In the genomic region with DNA sequence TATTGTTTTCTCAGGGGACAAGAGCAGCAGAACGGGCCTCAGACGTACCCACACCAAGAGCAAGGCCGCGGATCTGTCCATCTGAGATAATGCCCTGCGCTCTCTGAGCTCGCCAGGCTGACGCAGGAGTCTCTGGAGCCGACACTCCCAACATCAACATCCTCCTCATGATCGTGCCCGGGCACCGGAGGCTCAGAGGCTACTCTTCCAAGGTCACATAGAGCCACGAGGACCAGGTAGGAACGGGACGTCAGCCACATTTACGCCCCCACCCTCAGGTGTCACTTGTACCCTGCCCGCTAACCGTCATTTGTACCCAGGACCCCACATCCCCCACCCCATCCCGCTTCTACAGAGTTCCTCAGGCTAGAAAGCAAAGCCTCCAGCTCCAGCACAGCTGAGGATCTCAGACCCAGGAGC, we compare ENCODE assay signal across 8 mouse cellular contexts. TPM values are rescaled to one million over a fixed set of nuclear protein-coding genes. Genes with fewer than 3 reads are reported as not detected.
A peak's percentile ranks its signal among the peaks of the same experiment; 100 is the strongest.
DNase-seq lines count a peak whose midpoint lies in the region; ATAC-seq and TF ChIP-seq lines count a peak whose summit lies in the region.

No protein-coding gene starts in this region.

- no peak for TF ChIP-seq POLR2A in ES-Bruce4 (IDR thresholded peaks at IDR 0.05; ENCODE audit: insufficient read depth, low read length)

- no peak for TF ChIP-seq CTCF in ES-Bruce4 (IDR thresholded peaks at IDR 0.05; ENCODE audit: low read depth, low read length)
- TF ChIP-seq CTCF in kidney, postnatal 0 days (IDR thresholded peaks at IDR 0.05; ENCODE audit: low read depth): no peak
- no peak for TF ChIP-seq CTCF in stomach, postnatal 0 days (IDR thresholded peaks at IDR 0.05; ENCODE audit: low read depth)

- peak; percentile 83 for ATAC-seq in heart, embryonic 12.5 days (ENCODE audit: insufficient number of reproducible peaks, low FRiP score)
- peak; percentile 48 for ATAC-seq in embryonic facial prominence, embryonic 15.5 days (ENCODE audit: insufficient number of reproducible peaks, low FRiP score, low TSS enrichment, low read depth)
- peak; percentile 54 for ATAC-seq in kidney, postnatal 0 days (replicated peaks; ENCODE audit: low FRiP score, low read depth)
- peak; percentile 76 for ATAC-seq in stomach, postnatal 0 days (ENCODE audit: low FRiP score, low TSS enrichment)

- H3K27me3 ChIP-seq in heart, embryonic 12.5 days (replicated peaks): no peaks in the 10 kb centered on the region
- H3K27me3 ChIP-seq in ES-Bruce4 (ENCODE audit: control insufficient read depth, insufficient read depth, low read length, poor library complexity, severe bottlenecking): no peaks in the 10 kb centered on the region
- H3K27me3 ChIP-seq in embryonic facial prominence, embryonic 15.5 days: no peaks in the 10 kb centered on the region
- H3K27me3 ChIP-seq in kidney, postnatal 0 days (ENCODE audit: insufficient read depth, low read length): no peaks in the 10 kb centered on the region
- no peaks in the 10 kb centered on the region for H3K27me3 ChIP-seq in stomach, postnatal 0 days (ENCODE audit: control insufficient read depth, insufficient read depth, low read length)

- peak overlapping the region; percentile 69 for H3K27ac ChIP-seq in heart, embryonic 12.5 days (ENCODE audit: poor library complexity, severe bottlenecking)
- H3K27ac ChIP-seq in ES-Bruce4 (ENCODE audit: insufficient read depth, low read length) (no peak overlapping the region), macrophage (peak overlapping the region; percentile 28; the same call in 1 of the 2 replicates)
- H3K27ac ChIP-seq in embryonic facial prominence, embryonic 15.5 days (replicated peaks): peak overlapping the region; percentile 95
- peak overlapping the region; percentile 76; the same call in 1 of the 2 replicates for H3K27ac ChIP-seq in kidney, postnatal 0 days
- peak overlapping the region; percentile 87 for H3K27ac ChIP-seq in stomach, postnatal 0 days (replicated peaks)

- peak overlapping the region; percentile 87 for H3K9ac ChIP-seq in heart, embryonic 12.5 days
- H3K9ac ChIP-seq in ES-Bruce4 (ENCODE audit: low read depth, poor library complexity, severe bottlenecking): peak overlapping the region; percentile 60
- peak overlapping the region; percentile 90 for H3K9ac ChIP-seq in embryonic facial prominence, embryonic 15.5 days
- H3K9ac ChIP-seq in kidney, postnatal 0 days (ENCODE audit: low read depth, low read length): peak overlapping the region; percentile 81
- H3K9ac ChIP-seq in stomach, postnatal 0 days (ENCODE audit: low read length): peak overlapping the region; percentile 71

- no peak for DNase-seq in heart, postnatal 25 days (ENCODE audit: low spot score)
- peak; percentile 58 for DNase-seq in kidney, postnatal 0 days (ENCODE audit: low spot score)
- peak; percentile 65 for DNase-seq in stomach, postnatal 0 days (ENCODE audit: low spot score)
- no peak for DNase-seq in thymus, postnatal 36 days

- intact Hi-C loops in heart, postnatal 25 days (cut with DNase I): no loop called here

- H3K36me3 ChIP-seq in heart, embryonic 12.5 days: peaks cover 6% of the 10 kb centered on the region; the same call in 1 of the 2 replicates
- H3K36me3 ChIP-seq in ES-Bruce4 (ENCODE audit: control insufficient read depth, insufficient read depth, low read length, poor library complexity, severe bottlenecking): no peaks in the 10 kb centered on the region
- peaks cover 6% of the 10 kb centered on the region; the same call in 1 of the 2 replicates for H3K36me3 ChIP-seq in embryonic facial prominence, embryonic 15.5 days
- H3K36me3 ChIP-seq in kidney, postnatal 0 days (ENCODE audit: insufficient read depth, low read length): peaks cover 4% of the 10 kb centered on the region; the same call in 1 of the 2 replicates
- H3K36me3 ChIP-seq in macrophage (ENCODE audit: inconsistent target): no peaks in the 10 kb centered on the region
- H3K36me3 ChIP-seq in stomach, postnatal 0 days (ENCODE audit: control insufficient read depth, insufficient read depth, low read length): no peaks in the 10 kb centered on the region

- peak overlapping the region; percentile 79 for H3K4me3 ChIP-seq in heart, embryonic 12.5 days
- H3K4me3 ChIP-seq in ES-Bruce4 (ENCODE audit: low read depth, low read length): peak overlapping the region; percentile 93
- H3K4me3 ChIP-seq in embryonic facial prominence, embryonic 15.5 days (replicated peaks): peak overlapping the region; percentile 77
- peak overlapping the region; percentile 66 for H3K4me3 ChIP-seq in kidney, postnatal 0 days (replicated peaks; ENCODE audit: low read depth, low read length)
- H3K4me3 ChIP-seq in macrophage (ENCODE audit: inconsistent target): peak overlapping the region; percentile 83
- peak overlapping the region; percentile 63 for H3K4me3 ChIP-seq in stomach, postnatal 0 days (ENCODE audit: low read depth, low read length)

- peak overlapping the region; percentile 92 for H3K4me2 ChIP-seq in heart, embryonic 12.5 days
- H3K4me2 ChIP-seq in embryonic facial prominence, embryonic 15.5 days (replicated peaks): peak overlapping the region; percentile 93
- H3K4me2 ChIP-seq in kidney, postnatal 0 days (ENCODE audit: low read length): peak overlapping the region; percentile 82
- H3K4me2 ChIP-seq in stomach, postnatal 0 days (replicated peaks; ENCODE audit: low read depth): peak overlapping the region; percentile 98

- no peak for TF ChIP-seq EP300 in ES-Bruce4 (IDR thresholded peaks at IDR 0.05; ENCODE audit: insufficient read depth, low read depth, low read length)
- no peak for TF ChIP-seq EP300 in stomach, postnatal 0 days (optimal IDR thresholded peaks at IDR 0.05)

- 0 out of 2 replicates have a peak, but pooled peaks cover under 1% of the 10 kb centered on the region for H3K9me3 ChIP-seq in heart, embryonic 12.5 days (replicated peaks)
- no peaks in the 10 kb centered on the region for H3K9me3 ChIP-seq in ES-Bruce4 (replicated peaks; ENCODE audit: control insufficient read depth, insufficient read depth, low read length, poor library complexity, severe bottlenecking)
- no peaks in the 10 kb centered on the region for H3K9me3 ChIP-seq in embryonic facial prominence, embryonic 15.5 days (replicated peaks)
- no peaks in the 10 kb centered on the region for H3K9me3 ChIP-seq in kidney, postnatal 0 days (replicated peaks; ENCODE audit: low read length)
- H3K9me3 ChIP-seq in stomach, postnatal 0 days (ENCODE audit: control insufficient read depth, low read length): no peaks in the 10 kb centered on the region

- peaks cover 17% of the 10 kb centered on the region; the same call in 1 of the 2 replicates for H3K79me2 ChIP-seq in macrophage (ENCODE audit: inconsistent target)

- peaks cover 30% of the 10 kb centered on the region for H3K4me1 ChIP-seq in heart, embryonic 12.5 days (replicated peaks)
- no peaks in the 10 kb centered on the region for H3K4me1 ChIP-seq in ES-Bruce4 (ENCODE audit: control insufficient read depth, insufficient read depth, low read length)
- H3K4me1 ChIP-seq in embryonic facial prominence, embryonic 15.5 days: peaks cover 20% of the 10 kb centered on the region
- no peaks in the 10 kb centered on the region for H3K4me1 ChIP-seq in kidney, postnatal 0 days (replicated peaks; ENCODE audit: insufficient read depth, low read length)
- no peaks in the 10 kb centered on the region for H3K4me1 ChIP-seq in stomach, postnatal 0 days (replicated peaks; ENCODE audit: control insufficient read depth, insufficient read depth)

- 0% methylated on average over 18 of the region's 18 CpGs for WGBS in heart, embryonic 12.5 days
- WGBS in embryonic facial prominence, embryonic 15.5 days: under 1% methylated on average over 18 of the region's 18 CpGs
- under 1% methylated on average over 18 of the region's 18 CpGs for whole genome bisulfite sequencing in kidney, postnatal 0 days
- WGBS in macrophage (ENCODE audit: missing documents): 6% methylated on average over 18 of the region's 18 CpGs
- under 1% methylated on average over 18 of the region's 18 CpGs for WGBS in stomach, postnatal 0 days

RNA-seq across cellular contexts. Expression of gene 1700037H04Rik, which starts 0.4 kb away (rescaled TPM):
- 69.2 and 69.6 TPM in 2 replicates for polyA plus RNA-seq in heart, embryonic 12.5 days (2016; fragmentation: Nextera tagmentation; extraction: Ambion mirVana)
- total RNA-seq in heart, postnatal 25 days (2021): 10 to 100 TPM; 11.5 to 12.2 TPM
- polyA plus RNA-seq in ES-Bruce4 (2011; ENCODE audit: insufficient read depth, insufficient read length, low read depth, missing spikeins) (74.5 and 79.8 TPM in 2 replicates), macrophage (2018) (29.5 to 50.1 TPM (median 49.5 TPM) in 3 replicates)
- 67.3 and 69.3 TPM in 2 replicates for polyA plus RNA-seq in embryonic facial prominence, embryonic 15.5 days (2015; fragmentation: Nextera tagmentation; extraction: Ambion mirVana)
- 84.8 and 91.5 TPM in 2 replicates for polyA plus RNA-seq in kidney, postnatal 0 days (2015; fragmentation: Nextera tagmentation; extraction: Ambion mirVana)
- 10 to 100 TPM in 7 of 26 experiments, 1 to 10 TPM in 19; 1.6 to 23.2 (median 8.0) TPM for total RNA-seq in macrophage (2018; cell fraction: chromatin; rRNA removed)
- 10 to 100 TPM; 31.6 to 61.2 (median 44.3) TPM for total RNA-seq in macrophage (2018; cell fraction: cytosol; rRNA removed)
- 10 to 100 TPM in 21 of 26 experiments, 1 to 10 TPM in 5; 5.8 to 30.5 (median 16.5) TPM for total RNA-seq in macrophage (2018; cell fraction: nucleus; rRNA removed)
- polyA plus RNA-seq in stomach, postnatal 0 days (2015; fragmentation: Nextera tagmentation; extraction: Ambion mirVana): 42.6 and 43.6 TPM in 2 replicates

RNA-seq across cellular contexts. Expression of gene Cenpb, which starts 20.4 kb away (rescaled TPM):
- polyA plus RNA-seq in heart, embryonic 12.5 days (2016; fragmentation: Nextera tagmentation; extraction: Ambion mirVana): 6.9 and 7.2 TPM in 2 replicates
- 10 to 100 TPM; 76.6 to 80.9 TPM for total RNA-seq in heart, postnatal 25 days (2021)
- polyA plus RNA-seq in ES-Bruce4 (2011; ENCODE audit: insufficient read depth, insufficient read length, low read depth, missing spikeins): 12.2 and 12.3 TPM in 2 replicates
- 13.3 and 14.6 TPM in 2 replicates for polyA plus RNA-seq in embryonic facial prominence, embryonic 15.5 days (2015; fragmentation: Nextera tagmentation; extraction: Ambion mirVana)
- 13.1 and 15.3 TPM in 2 replicates for polyA plus RNA-seq in kidney, postnatal 0 days (2015; fragmentation: Nextera tagmentation; extraction: Ambion mirVana)
- total RNA-seq in macrophage (2018; cell fraction: chromatin; rRNA removed): 10 to 100 TPM; 10.4 to 41.7 (median 15.7) TPM
- total RNA-seq in macrophage (2018; cell fraction: cytosol; rRNA removed): 100 to 1,000 TPM in 10 of 26 experiments, 10 to 100 TPM in 16; 66.8 to 122 (median 95.5) TPM
- 10 to 100 TPM; 29.6 to 95.9 (median 60.9) TPM for total RNA-seq in macrophage (2018; cell fraction: nucleus; rRNA removed)
- 97.8 to 113 TPM (median 108 TPM) in 3 replicates for polyA plus RNA-seq in macrophage (2018)
- 12.2 and 13.9 TPM in 2 replicates for polyA plus RNA-seq in stomach, postnatal 0 days (2015; fragmentation: Nextera tagmentation; extraction: Ambion mirVana)

RNA-seq across cellular contexts. Expression of gene Gm11037, which starts 26.2 kb away (rescaled TPM):
- polyA plus RNA-seq in heart, embryonic 12.5 days (2016; fragmentation: Nextera tagmentation; extraction: Ambion mirVana): not detected in 2 replicates
- not detected for total RNA-seq in heart, postnatal 25 days (2021)
- not detected in 2 replicates for polyA plus RNA-seq in ES-Bruce4 (2011; ENCODE audit: insufficient read depth, insufficient read length, low read depth, missing spikeins)
- polyA plus RNA-seq in embryonic facial prominence, embryonic 15.5 days (2015; fragmentation: Nextera tagmentation; extraction: Ambion mirVana): not detected in 2 replicates
- not detected in 2 replicates for polyA plus RNA-seq in kidney, postnatal 0 days (2015; fragmentation: Nextera tagmentation; extraction: Ambion mirVana)
- total RNA-seq in macrophage (2018; cell fraction: chromatin; rRNA removed): not detected
- total RNA-seq in macrophage (2018; cell fraction: cytosol; rRNA removed): not detected
- not detected for total RNA-seq in macrophage (2018; cell fraction: nucleus; rRNA removed)
- polyA plus RNA-seq in macrophage (2018): not detected in 3 replicates
- not detected in 2 replicates for polyA plus RNA-seq in stomach, postnatal 0 days (2015; fragmentation: Nextera tagmentation; extraction: Ambion mirVana)

RNA-seq across cellular contexts. Expression of gene Cdc25b, which starts 27.2 kb away (rescaled TPM):
- 38.7 and 39.1 TPM in 2 replicates for polyA plus RNA-seq in heart, embryonic 12.5 days (2016; fragmentation: Nextera tagmentation; extraction: Ambion mirVana)
- 1 to 10 TPM; 6.1 to 8.1 TPM for total RNA-seq in heart, postnatal 25 days (2021)
- polyA plus RNA-seq in ES-Bruce4 (2011; ENCODE audit: insufficient read depth, insufficient read length, low read depth, missing spikeins): 26.1 and 28.8 TPM in 2 replicates
- polyA plus RNA-seq in embryonic facial prominence, embryonic 15.5 days (2015; fragmentation: Nextera tagmentation; extraction: Ambion mirVana): 52.3 and 59.1 TPM in 2 replicates
- 36.1 and 39.0 TPM in 2 replicates for polyA plus RNA-seq in kidney, postnatal 0 days (2015; fragmentation: Nextera tagmentation; extraction: Ambion mirVana)
- total RNA-seq in macrophage (2018; cell fraction: chromatin; rRNA removed): 10 to 100 TPM in 13 of 26 experiments, 1 to 10 TPM in 13; 1.6 to 73.3 (median 11.7) TPM
- 10 to 100 TPM in 10 of 26 experiments, 1 to 10 TPM in 16; 3.5 to 20.4 (median 7.8) TPM for total RNA-seq in macrophage (2018; cell fraction: cytosol; rRNA removed)
- 10 to 100 TPM in 11 of 26 experiments, 1 to 10 TPM in 15; 2.7 to 35.5 (median 7.2) TPM for total RNA-seq in macrophage (2018; cell fraction: nucleus; rRNA removed)
- polyA plus RNA-seq in macrophage (2018): 8.9 to 17.1 TPM (median 9.4 TPM) in 3 replicates
- 38.7 and 39.5 TPM in 2 replicates for polyA plus RNA-seq in stomach, postnatal 0 days (2015; fragmentation: Nextera tagmentation; extraction: Ambion mirVana)

RNA-seq across cellular contexts. Expression of gene Spef1, which starts 27.6 kb away (rescaled TPM):
- 1.2 and 1.3 TPM in 2 replicates for polyA plus RNA-seq in heart, embryonic 12.5 days (2016; fragmentation: Nextera tagmentation; extraction: Ambion mirVana)
- total RNA-seq in heart, postnatal 25 days (2021): 1 to 10 TPM; 7.1 to 8.7 TPM
- polyA plus RNA-seq in ES-Bruce4 (2011; ENCODE audit: insufficient read depth, insufficient read length, low read depth, missing spikeins): 1.2 and 2.0 TPM in 2 replicates
- polyA plus RNA-seq in embryonic facial prominence, embryonic 15.5 days (2015; fragmentation: Nextera tagmentation; extraction: Ambion mirVana): 10.3 and 15.2 TPM in 2 replicates
- polyA plus RNA-seq in kidney, postnatal 0 days (2015; fragmentation: Nextera tagmentation; extraction: Ambion mirVana): 3.7 and 4.0 TPM in 2 replicates
- total RNA-seq in macrophage (2018; cell fraction: chromatin; rRNA removed): 10 to 100 TPM in 1 of 26 experiments, 1 to 10 TPM in 25; 1.3 to 10.1 (median 4.6) TPM
- 1 to 10 TPM in 24 of 26 experiments, under 1 TPM in 2; 0.84 to 3.6 (median 1.5) TPM for total RNA-seq in macrophage (2018; cell fraction: cytosol; rRNA removed)
- 10 to 100 TPM in 1 of 26 experiments, 1 to 10 TPM in 25; 1.6 to 10.7 (median 4.0) TPM for total RNA-seq in macrophage (2018; cell fraction: nucleus; rRNA removed)
- 0.98 to 3.7 TPM (median 2.0 TPM) in 3 replicates for polyA plus RNA-seq in macrophage (2018)
- polyA plus RNA-seq in stomach, postnatal 0 days (2015; fragmentation: Nextera tagmentation; extraction: Ambion mirVana): 2.5 and 2.9 TPM in 2 replicates

Comparison
In these comparisons a context has a peak if more than half of its experiments do, and no peak if none do; other contexts are left out.
1. DNase-seq: peak in kidney, postnatal 0 days (single experiment) and stomach, postnatal 0 days (single experiment); none in heart, postnatal 25 days (single experiment) and thymus, postnatal 36 days (0 of 2).
2. Peak in every context shown above with its lines, with median percentiles within 50 percentile points of each other: ATAC-seq, H3K4me2 ChIP-seq, H3K4me3 ChIP-seq and H3K9ac ChIP-seq.